Mouse (Mus musculus) lung, postnatal 0 days (tissue): ENCODE results near the gene Fank1.

Experiments
- CTCF ChIP-seq: IDR thresholded peaks from 2 replicates; pipeline ENCODE4 v1.5.1; 2016; ENCODE audit warnings: antibody characterized with exemption, mild to moderate bottlenecking
- EP300 ChIP-seq: IDR thresholded peaks from 2 replicates; pipeline ENCODE4 v1.6.1; 2016; ENCODE audit warnings: antibody characterized with exemption, mild to moderate bottlenecking, control low read depth

- TF ChIP-seq EP300 (no peak), CTCF (no peak)
Measured at GRCm38 (mm10) chr7:133870265-133870664, 93.6 kb downstream of the Fank1 start.
